Mouse (Mus musculus) CH12.LX (cell line): ENCODE measurements around the gene Atp6ap2. TPM values are rescaled to one million over a fixed set of nuclear protein-coding genes. Genes with fewer than 3 reads are reported as not detected.

Source experiments
- DNase-seq: peaks from one replicate; pipeline ENCODE4 v3.0.0-alpha.2; 2013; ENCODE audit errors: extremely low read depth
- H3K27ac ChIP-seq: 2 replicates; pipeline ENCODE4 v1.5.1; 2012; ENCODE audit warnings: low read depth, mild to moderate bottlenecking, control low read depth, moderate library complexity; ENCODE audit not compliant: insufficient read depth
- H3K27me3 ChIP-seq: replicated peaks from 2 replicates; pipeline ENCODE3; 2012; ENCODE audit warnings: inconsistent platforms
- H3K36me3 ChIP-seq, 2 experiments: replicated peaks in 1 of 2; 2 replicates each; pipeline versions ENCODE3 to v1.6.1; 2012; ENCODE audit warnings: inconsistent platforms in 1 of 2, low read length in 1 of 2, mild to moderate bottlenecking in 1 of 2, mixed read lengths in 1 of 2, moderate library complexity in 1 of 2; ENCODE audit not compliant: control insufficient read depth in 1 of 2, insufficient read depth in 1 of 2
- H3K4me1 ChIP-seq, 2 experiments: 2 replicates each; pipeline ENCODE4 v1.6.1; 2012; ENCODE audit warnings: inconsistent platforms in 1 of 2, moderate library complexity in 1 of 2; ENCODE audit not compliant: insufficient read depth in 2 of 2, control insufficient read depth in 1 of 2
- H3K4me2 ChIP-seq: 2 replicates; pipeline ENCODE4 v1.6.1; 2012; ENCODE audit warnings: low read depth, mild to moderate bottlenecking, control low read depth; ENCODE audit not compliant: poor library complexity, insufficient read depth, severe bottlenecking
- H3K4me3 ChIP-seq, 3 experiments: fragments of 150-350 bp in 1 of 3; sonication (generic) in 1 of 3; replicated peaks in 1 of 3; 2 replicates each; pipeline versions ENCODE3 to v1.5.1; 2011 to 2012; ENCODE audit warnings: low read depth in 2 of 3, low read length in 2 of 3, mild to moderate bottlenecking in 2 of 3, moderate library complexity in 2 of 3, control low read depth in 1 of 3, improper control_type of control experiment in 1 of 3, inconsistent platforms in 1 of 3, mixed read lengths in 1 of 3; ENCODE audit not compliant: poor library complexity in 1 of 3
- H3K79me2 ChIP-seq: replicated peaks from 2 replicates; pipeline ENCODE4 v1.6.1; 2012; ENCODE audit warnings: mild to moderate bottlenecking, moderate library complexity; ENCODE audit not compliant: control insufficient read depth, poor library complexity, insufficient read depth, severe bottlenecking; ENCODE audit errors: extremely low read depth
- H3K9ac ChIP-seq: 2 replicates; pipeline ENCODE4 v1.6.1; 2012; ENCODE audit warnings: low read depth, mild to moderate bottlenecking, control low read depth, moderate library complexity; ENCODE audit not compliant: insufficient read depth
- H3K9me3 ChIP-seq: replicated peaks from 2 replicates; pipeline ENCODE3; 2012; ENCODE audit warnings: low read length, inconsistent platforms, mixed read lengths
- BHLHE40 ChIP-seq: IDR thresholded peaks from 2 replicates; pipeline ENCODE4 v1.6.1; 2011; ENCODE audit warnings: mild to moderate bottlenecking, low read depth, low read length, improper control_type of control experiment
- CHD1 ChIP-seq: IDR thresholded peaks from 2 replicates; pipeline ENCODE4 v1.6.1; 2012; ENCODE audit warnings: low read depth, low read length, improper control_type of control experiment, inconsistent platforms
- ETS1 ChIP-seq: conservative IDR thresholded peaks from 2 replicates; pipeline ENCODE4 v1.6.1; 2012; ENCODE audit warnings: low read depth, mild to moderate bottlenecking, inconsistent platforms, low read length, improper control_type of control experiment, moderate library complexity
- HCFC1 ChIP-seq: IDR thresholded peaks from 2 replicates; pipeline ENCODE4 v1.6.1; 2012; ENCODE audit warnings: low read depth, mild to moderate bottlenecking, inconsistent platforms, low read length, improper control_type of control experiment
- MEF2A ChIP-seq: IDR thresholded peaks from 2 replicates; pipeline ENCODE4 v1.6.1; 2014; ENCODE audit warnings: low read depth, mild to moderate bottlenecking, inconsistent platforms, low read length, improper control_type of control experiment, borderline replicate concordance
- MXI1 ChIP-seq: IDR thresholded peaks from 2 replicates; pipeline ENCODE4 v1.6.1; 2011; ENCODE audit warnings: mild to moderate bottlenecking, low read depth, low read length, improper control_type of control experiment
- NRF1 ChIP-seq: IDR thresholded peaks from 2 replicates; pipeline ENCODE4 v1.6.1; 2014; ENCODE audit warnings: low read depth, mild to moderate bottlenecking, inconsistent platforms, low read length, improper control_type of control experiment, moderate library complexity
- SIN3A ChIP-seq: IDR thresholded peaks from 2 replicates; pipeline ENCODE4 v1.6.1; 2012; ENCODE audit warnings: low read length, improper control_type of control experiment, inconsistent platforms
- ZMIZ1 ChIP-seq: IDR thresholded peaks from 2 replicates; pipeline ENCODE4 v1.6.1; 2012; ENCODE audit warnings: low read depth, mild to moderate bottlenecking, inconsistent platforms, low read length, improper control_type of control experiment
- dilution Hi-C: fragments of 300-500 bp; cut with MboI; formaldehyde crosslinking; loops from 2 replicates; pipeline ENCODE4 v1.14.3; 2020; ENCODE audit warnings: low sequenced_read_pairs; ENCODE audit not compliant: extremely low pct_unique_long_range_greater_than_20kb, extremely low pct_ligation_motif_present
- in situ Hi-C: fragments of 300-500 bp; cut with MboI; formaldehyde crosslinking; loops from 3 replicates; pipeline ENCODE4 v1.14.3; 2019; ENCODE audit warnings: low sequenced_read_pairs, low pct_ligation_motif_present, low pct_unique_long_range_greater_than_20kb, mixed read lengths
- polyA plus RNA-seq: library from polyadenylated mRNA; unstranded; fragments of >175 nt; gene quantifications from 2 replicates; pipeline ENCODE4 v1.2.1, GENCODE M21; 2012; ENCODE audit warnings: low read depth; ENCODE audit not compliant: insufficient read length
- total RNA-seq, 2 experiments: library from RNA; depleted of rRNA; stranded (reverse); fragments of 300-350 nt in 1 of 2; fragments of >200 nt in 1 of 2; gene quantifications; 2 replicates each; pipeline ENCODE4 v1.2.3; 2012 to 2014

The Atp6ap2 gene
- total and polyA plus RNA-seq, 3 experiments = 46.9 to 108 (median 66.9) TPM

- Histone ChIP-seq H3K9ac (no peak overlapping the region), H3K4me2 (no peak overlapping the region), H3K79me2 (no peaks in the 10 kb centered on the region), H3K36me3 (no peaks in the 10 kb centered on the region), H3K27ac (no peak overlapping the region), H3K4me1 (no peaks in the 10 kb centered on the region), H3K9me3 (no peaks in the 10 kb centered on the region), H3K4me3 (no peak overlapping the region), H3K27me3 (no peaks in the 10 kb centered on the region)
- no peak for DNase-seq
- TF ChIP-seq CHD1 (no peak), ETS1 (no peak), BHLHE40 (no peak), MEF2A (no peak)
- dilution Hi-C loops = no loop called here
- in situ Hi-C loops = no loop called here
These were observed 9.2 kb upstream of the Atp6ap2 start for GRCm38 (mm10) chrX:12578339-12578868.

GRCm38 (mm10) chrX:12583261-12583660, 4.3 kb upstream of the Atp6ap2 start:
- no peak overlapping the region for H3K9ac ChIP-seq
- DNase-seq = no peak
- no peak overlapping the region for H3K4me2 ChIP-seq
- H3K9me3 ChIP-seq = no peaks in the 10 kb centered on the region
- no peaks in the 10 kb centered on the region for H3K36me3 ChIP-seq
- H3K79me2 ChIP-seq = no peaks in the 10 kb centered on the region
- no peaks in the 10 kb centered on the region for H3K4me1 ChIP-seq
- dilution Hi-C loops = no loop called here
- no peaks in the 10 kb centered on the region for H3K27me3 ChIP-seq
- H3K27ac ChIP-seq = no peak overlapping the region
- in situ Hi-C loops = no loop called here
- H3K4me3 ChIP-seq = no peak overlapping the region
- TF ChIP-seq NRF1 (no peak), HCFC1 (no peak)

- TF ChIP-seq MXI1 = 0 out of 2 replicates have a peak, but pooled peaks have one; percentile 21
- TF ChIP-seq ZMIZ1 = no peak
- TF ChIP-seq SIN3A = no peak
- TF ChIP-seq, all 38 proteins: peak for 1
- peaks cover 30% of the 10 kb centered on the region for H3K79me2 ChIP-seq
- in situ Hi-C loops (no loop called here), dilution Hi-C loops (no loop called here)
- H3K4me3 ChIP-seq = peak overlapping the region; percentile 69 to 92 (median 80)
- peaks cover 6 to 32% of the 10 kb centered on the region in 2 experiments for H3K4me1 ChIP-seq
- H3K9ac ChIP-seq = peak overlapping the region; percentile 86
- peak overlapping the region; percentile 76; the same call in 1 of the 2 replicates for H3K27ac ChIP-seq
- peaks cover 0 to 5% of the 10 kb centered on the region in 2 experiments for H3K36me3 ChIP-seq
- H3K4me2 ChIP-seq = peak overlapping the region; percentile 19; the same call in 1 of the 2 replicates
- no peaks in the 10 kb centered on the region for H3K9me3 ChIP-seq
- DNase-seq = no peak
- no peaks in the 10 kb centered on the region for H3K27me3 ChIP-seq
These were observed 356 bp downstream of the Atp6ap2 start for GRCm38 (mm10) chrX:12587958-12588355.
